Comparison of ENCODE assay signal across 24 mouse cellular contexts in the genomic region with DNA sequence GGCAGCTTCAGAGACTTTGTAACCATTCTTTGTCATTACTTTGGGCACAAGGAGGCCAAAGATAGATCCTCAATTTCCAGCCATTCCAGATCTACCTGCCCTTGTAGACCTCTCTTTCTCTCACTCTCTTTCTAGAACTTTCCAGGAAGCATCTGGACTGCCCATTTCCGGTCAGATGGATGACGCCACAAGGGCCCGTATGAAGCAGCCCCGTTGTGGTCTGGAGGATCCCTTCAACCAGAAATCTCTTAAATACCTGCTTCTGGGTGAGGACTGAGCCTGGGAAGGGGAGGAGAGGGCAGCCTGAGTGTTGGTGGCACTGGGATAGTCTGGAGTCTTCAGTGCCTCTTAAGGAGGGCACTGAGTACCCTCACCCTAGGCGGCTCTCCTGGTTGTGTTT. TPM values are rescaled to one million over a fixed set of nuclear protein-coding genes. Genes with fewer than 3 reads are reported as not detected.
A peak's percentile ranks its signal among the peaks of the same experiment; 100 is the strongest.
DNase-seq lines count a peak whose midpoint lies in the region; ATAC-seq and TF ChIP-seq lines count a peak whose summit lies in the region.
"Had no signal": no experiment of that assay in that cellular context is flagged by ENCODE, and none has a peak within 500 bp of the region (broad histone marks: within the 10 kb centered on the region; RNA-seq: fewer than 3 reads in every experiment).

No protein-coding gene starts in this region.

- no peaks in the 10 kb centered on the region for H3K36me3 ChIP-seq in testis, adult 2 months (ENCODE audit: control insufficient read depth, insufficient read depth, low read length)
- H3K36me3 ChIP-seq: intestine, embryonic 15.5 days had no signal

- no peak for TF ChIP-seq POLR2A in testis, adult 2 months (IDR thresholded peaks at IDR 0.05; ENCODE audit: control insufficient read depth, low read depth, low read length)

- H3K4me3 ChIP-seq in testis, adult 2 months (ENCODE audit: control insufficient read depth, low read depth, low read length) = peak overlapping the region; percentile 9; the same call in 1 of the 2 replicates
- H3K4me3 ChIP-seq: embryonic facial prominence, embryonic 12.5 days; embryonic facial prominence, embryonic 15.5 days; gastrocnemius, adult 2 months; hindbrain, embryonic 10.5 days; hindbrain, embryonic 13.5 days; intestine, embryonic 15.5 days had no signal

- ATAC-seq in common myeloid progenitor, adult 5-6 weeks (replicated peaks; ENCODE audit: low read depth, poor library complexity, severe bottlenecking) = peak; percentile 21; the same call in 1 of the 2 replicates
- peak; percentile 30; the same call in 1 of the 2 replicates for ATAC-seq in megakaryocyte progenitor cell, adult 5-6 weeks (replicated peaks; ENCODE audit: poor library complexity)
- ATAC-seq: forebrain, embryonic 14.5 days; forebrain, postnatal 0 days; hindbrain, embryonic 16.5 days; intestine, embryonic 15.5 days; Patski had no signal

- no peak for DNase-seq in testis, postnatal 14 days (ENCODE audit: low spot score)
- DNase-seq in gastrocnemius, postnatal 36 days = no peak
- no peak for DNase-seq in layer of hippocampus, postnatal 10 days (ENCODE audit: low spot score in 2 of 2)
- DNase-seq: adrenal gland, postnatal 10 days; adrenal gland, postnatal 36 days; cerebellum, adult 18-20 months; cerebellum, adult 9-10 months; cerebellum, postnatal 14 days; forebrain, postnatal 0 days; gastrocnemius, adult 2 months; gastrocnemius, postnatal 14 days; heart, adult 18-20 months; heart, postnatal 36 days had no signal

- no peaks in the 10 kb centered on the region for H3K27me3 ChIP-seq in testis, adult 2 months (ENCODE audit: control insufficient read depth, insufficient read depth, low read length)
- H3K27me3 ChIP-seq: embryonic facial prominence, embryonic 12.5 days; embryonic facial prominence, embryonic 15.5 days; hindbrain, embryonic 13.5 days; intestine, embryonic 15.5 days; Patski had no signal

- no peaks in the 10 kb centered on the region; the same call in 1 of the 2 replicates for H3K4me1 ChIP-seq in testis, adult 2 months (ENCODE audit: control insufficient read depth, insufficient read depth, low read length)
- H3K4me1 ChIP-seq: embryonic facial prominence, embryonic 12.5 days; embryonic facial prominence, embryonic 15.5 days; hindbrain, embryonic 13.5 days; intestine, embryonic 15.5 days had no signal

- intact Hi-C loops in gastrocnemius, postnatal 36 days (cut with DNase I) = no loop called here

- H3K27ac ChIP-seq in testis, adult 2 months (ENCODE audit: control insufficient read depth, insufficient read depth, low read depth, low read length) = no peak overlapping the region
- H3K27ac ChIP-seq: embryonic facial prominence, embryonic 12.5 days; embryonic facial prominence, embryonic 15.5 days; gastrocnemius, adult 2 months; hindbrain, embryonic 10.5 days; hindbrain, embryonic 13.5 days; intestine, embryonic 15.5 days had no signal

- TF ChIP-seq CTCF in testis, adult 2 months (IDR thresholded peaks at IDR 0.05; ENCODE audit: control insufficient read depth, insufficient read depth, insufficient replicate concordance, low read depth, low read length) = no peak

RNA-seq across cellular contexts. Expression of gene Mmp19, which starts 3.7 kb away (rescaled TPM):
- 1.3 and 1.6 TPM in 2 replicates for polyA plus RNA-seq in testis, adult 2 months (2012; rRNA removed)
- total RNA-seq in common myeloid progenitor, adult 5-6 weeks (2017) = 1.9 and 3.0 TPM in 2 replicates
- 4.8 and 5.3 TPM in 2 replicates for total RNA-seq in megakaryocyte progenitor cell, adult 5-6 weeks (2015)
- total RNA-seq in megakaryocyte progenitor cell, adult 5-6 weeks (2017) = 12.8 and 15.5 TPM in 2 replicates
- total RNA-seq in gastrocnemius, postnatal 36 days (2021) = 1 to 10 TPM in 1 of 2 experiments, under 1 TPM in 1; 0.92 to 2.6 TPM
- under 1 TPM; 0.53 to 0.89 TPM for total RNA-seq in layer of hippocampus, postnatal 10 days (2021)

RNA-seq across cellular contexts. Expression of gene Dnajc14, which starts 9.5 kb away (rescaled TPM):
- 8.9 and 10.4 TPM in 2 replicates for polyA plus RNA-seq in testis, adult 2 months (2012; rRNA removed)
- 29.7 and 34.6 TPM in 2 replicates for total RNA-seq in common myeloid progenitor, adult 5-6 weeks (2017)
- total RNA-seq in megakaryocyte progenitor cell, adult 5-6 weeks (2015) = 14.9 and 19.2 TPM in 2 replicates
- 33.4 and 36.4 TPM in 2 replicates for total RNA-seq in megakaryocyte progenitor cell, adult 5-6 weeks (2017)
- 10 to 100 TPM; 19.1 to 20.0 TPM for total RNA-seq in gastrocnemius, postnatal 36 days (2021)
- total RNA-seq in layer of hippocampus, postnatal 10 days (2021) = 10 to 100 TPM; 59.9 to 65.7 TPM

RNA-seq across cellular contexts. Expression of gene Tmem198b, which starts 9.8 kb away (rescaled TPM):
- 7.7 and 8.2 TPM in 2 replicates for polyA plus RNA-seq in testis, adult 2 months (2012; rRNA removed)
- total RNA-seq in common myeloid progenitor, adult 5-6 weeks (2017) = 3.2 and 3.7 TPM in 2 replicates
- 5.5 and 7.2 TPM in 2 replicates for total RNA-seq in megakaryocyte progenitor cell, adult 5-6 weeks (2015)
- total RNA-seq in megakaryocyte progenitor cell, adult 5-6 weeks (2017) = 2.8 and 6.0 TPM in 2 replicates
- 1 to 10 TPM; 2.9 to 3.2 TPM for total RNA-seq in gastrocnemius, postnatal 36 days (2021)
- total RNA-seq in layer of hippocampus, postnatal 10 days (2021) = 10 to 100 TPM; 13.9 to 17.6 TPM

RNA-seq across cellular contexts. Expression of gene Sarnp, which starts 22.7 kb away (rescaled TPM):
- polyA plus RNA-seq in testis, adult 2 months (2012; rRNA removed) = 11.0 and 13.2 TPM in 2 replicates
- 212 and 320 TPM in 2 replicates for total RNA-seq in common myeloid progenitor, adult 5-6 weeks (2017)
- 245 and 268 TPM in 2 replicates for total RNA-seq in megakaryocyte progenitor cell, adult 5-6 weeks (2015)
- 250 and 268 TPM in 2 replicates for total RNA-seq in megakaryocyte progenitor cell, adult 5-6 weeks (2017)
- total RNA-seq in gastrocnemius, postnatal 36 days (2021) = 10 to 100 TPM; 25.2 to 27.2 TPM
- total RNA-seq in layer of hippocampus, postnatal 10 days (2021) = 10 to 100 TPM; 40.9 to 48.2 TPM

RNA-seq across cellular contexts. Expression of gene Ormdl2, which starts 27.1 kb away (rescaled TPM):
- polyA plus RNA-seq in testis, adult 2 months (2012; rRNA removed) = 77.4 and 91.8 TPM in 2 replicates
- total RNA-seq in common myeloid progenitor, adult 5-6 weeks (2017) = 86.6 and 90.4 TPM in 2 replicates
- 58.1 and 62.7 TPM in 2 replicates for total RNA-seq in megakaryocyte progenitor cell, adult 5-6 weeks (2015)
- 65.6 and 105 TPM in 2 replicates for total RNA-seq in megakaryocyte progenitor cell, adult 5-6 weeks (2017)
- 1 to 10 TPM; 3.4 to 3.5 TPM for total RNA-seq in gastrocnemius, postnatal 36 days (2021)
- 1 to 10 TPM; 3.7 to 6.0 TPM for total RNA-seq in layer of hippocampus, postnatal 10 days (2021)
